Mouse (Mus musculus) adrenal gland, adult 2 months (tissue): ENCODE results near the gene Nfkbil1. TPM values are rescaled to one million over a fixed set of nuclear protein-coding genes. Genes with fewer than 3 reads are reported as not detected.

Source experiments
- DNase-seq: peaks from one replicate; pipeline ENCODE4 v3.0.0; 2021
- long read RNA-seq: library from polyadenylated mRNA; stranded (forward); transcript quantifications from one replicate; pipeline ENCODE4 v2.0.0, GENCODE M21; 2021
- polyA plus RNA-seq: library from polyadenylated mRNA; depleted of rRNA; stranded (reverse); fragments of >200 nt; gene quantifications from 2 replicates; pipeline ENCODE4 v1.2.3, GENCODE M21; 2012; rRNA removed
- total RNA-seq, 2 experiments: library from RNA; stranded (reverse); gene quantifications; 2 replicates each; pipeline ENCODE4 v1.2.3; 2021

Nfkbil1 gene
- total RNA-seq: 10 to 100 TPM; 14.1 to 19.4 TPM
- polyA plus RNA-seq: 52.3 and 57.6 TPM in 2 replicates
- long read RNA-seq, transcript Nfkbil1-201 (4 exons, 1,447 nt): major isoform, 6 of 13 reads
- long read RNA-seq, partial matches to known transcripts: 3 of 13 reads
- long read RNA-seq, other reads (novel, unspliced or antisense): 4 of 13 reads

GRCm38 (mm10) chr17:35235614-35236389 is at the start of gene Nfkbil1:
Nfkbil1 (minus strand) TSS chr17:35235792.
- peak; percentile 94 for DNase-seq

GRCm38 (mm10) chr17:35280276-35280675 is 44.7 kb upstream of the Nfkbil1 start:
- DNase-seq: no peak

DNA sequence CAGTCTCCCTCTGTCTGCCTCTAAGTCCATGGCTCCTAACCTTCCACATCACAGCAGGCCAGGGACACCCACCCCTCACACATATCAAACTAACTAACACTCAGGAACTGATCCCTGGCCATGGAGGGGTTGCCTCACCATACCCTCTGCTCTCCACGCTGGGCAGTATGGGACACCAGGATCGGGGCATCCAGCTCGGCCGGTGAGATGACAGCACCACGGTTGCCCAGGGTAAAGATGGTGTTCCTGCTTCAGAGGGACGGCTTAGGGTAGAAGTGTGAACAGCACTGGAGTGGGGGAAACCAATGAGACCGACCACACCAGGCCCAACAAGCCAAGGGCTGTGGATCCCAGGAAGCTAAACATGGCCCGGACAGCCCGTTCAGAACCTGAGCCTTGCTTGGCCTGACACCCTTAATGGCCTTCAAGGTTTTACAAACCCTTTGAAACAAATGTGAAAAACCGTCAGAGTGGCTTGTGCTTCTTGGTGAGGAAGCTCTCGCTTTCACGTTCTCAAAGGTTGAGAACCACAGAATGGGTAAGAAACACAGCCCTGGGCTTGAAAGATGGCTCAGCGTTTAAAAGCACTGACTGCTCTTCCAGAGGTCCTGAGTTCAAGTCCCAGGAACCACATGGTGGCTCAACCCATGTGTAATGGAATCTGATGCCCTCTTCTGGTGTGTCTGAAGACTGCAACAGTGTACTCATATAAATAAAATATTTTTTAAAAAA is 43.5 kb upstream of the Nfkbil1 start:
- DNase-seq: no peak

DNA sequence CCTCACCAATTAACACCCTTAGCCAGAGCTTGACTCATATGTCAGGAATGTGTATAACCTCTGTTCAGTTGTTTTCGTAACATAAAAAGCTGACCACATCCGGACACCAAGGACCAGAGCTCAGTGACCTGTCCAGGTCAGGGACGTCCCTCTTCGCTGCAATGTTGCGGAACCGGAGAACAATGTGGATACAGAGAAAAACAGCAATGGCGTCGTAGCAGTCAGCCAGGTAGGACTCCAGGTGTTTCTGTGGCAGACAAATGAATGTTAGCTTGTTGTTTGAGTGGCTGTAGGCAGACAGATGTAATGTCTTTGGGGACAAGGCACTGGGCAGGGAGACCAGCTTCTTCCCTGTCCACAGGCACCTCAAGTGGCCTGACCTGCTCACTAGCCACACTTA is 42.5 kb upstream of the Nfkbil1 start:
- no peak for DNase-seq

DNA sequence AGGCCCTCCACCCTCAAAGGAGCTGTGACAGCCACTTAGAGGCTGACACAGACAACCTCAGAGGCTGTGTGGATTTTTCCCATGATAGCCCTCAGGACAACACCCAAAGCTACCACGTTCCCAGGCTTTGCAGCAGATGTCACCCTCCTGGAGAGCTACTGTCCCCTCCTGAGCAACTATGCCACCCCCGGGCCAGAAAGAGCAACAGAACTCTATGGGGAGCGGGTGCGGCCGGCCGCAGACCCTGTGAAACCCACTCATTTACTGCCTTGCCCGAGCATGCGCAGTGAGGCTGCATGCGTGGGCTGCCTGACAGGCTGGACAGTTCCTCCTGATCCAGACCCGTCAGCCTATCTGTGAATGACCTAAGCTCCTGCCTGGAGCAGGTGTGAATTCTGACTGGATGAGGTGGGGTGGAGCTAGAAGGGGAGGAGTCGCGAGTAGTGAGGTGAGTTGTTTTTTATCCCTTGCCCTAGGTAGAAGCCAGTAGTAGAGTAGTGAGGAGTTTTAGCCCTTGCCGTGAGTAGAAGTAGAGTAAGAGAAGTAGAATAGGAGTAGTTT is 40.8 kb upstream of the Nfkbil1 start:
- no peak for DNase-seq

DNA sequence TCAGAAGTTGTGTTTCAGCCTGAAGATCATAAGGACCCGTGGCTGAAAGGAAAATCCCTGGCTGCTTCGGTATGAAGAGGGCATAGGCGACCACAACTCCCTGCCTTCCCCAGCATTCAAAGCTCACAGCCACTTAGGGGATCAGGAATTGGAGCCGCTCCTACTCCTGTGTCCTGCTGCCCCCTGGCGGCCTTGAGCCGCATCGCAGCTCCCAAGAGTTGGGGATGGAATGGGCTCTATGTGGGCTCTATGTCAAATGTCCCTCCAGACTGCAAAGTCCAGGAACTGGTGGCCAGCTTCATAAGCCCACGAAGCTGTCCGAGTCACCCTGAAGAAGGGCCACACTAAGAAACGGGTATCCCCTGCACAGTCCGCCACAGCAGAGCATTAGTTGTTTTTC is 39.2 kb upstream of the Nfkbil1 start:
- peak; percentile 89 for DNase-seq

DNA sequence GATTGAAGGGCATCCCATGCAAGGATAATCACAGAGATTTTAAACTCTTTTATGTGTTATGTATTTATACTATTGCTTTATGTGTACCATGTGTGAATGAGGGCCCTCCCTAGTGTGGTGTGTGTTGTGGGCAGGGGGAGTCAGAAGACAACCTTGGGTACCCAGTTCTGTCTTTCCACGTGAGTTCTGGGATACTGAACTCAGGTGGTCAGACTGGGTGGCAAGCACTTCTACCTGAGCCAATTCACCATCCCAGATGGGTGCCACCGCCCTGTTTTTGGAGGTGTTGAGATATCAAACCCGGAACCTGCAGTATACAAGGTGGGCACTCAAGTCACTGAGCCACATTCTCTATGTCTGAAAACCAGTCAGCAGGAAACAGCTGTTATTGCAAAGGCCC is 36.7 kb upstream of the Nfkbil1 start:
- no peak for DNase-seq

DNA sequence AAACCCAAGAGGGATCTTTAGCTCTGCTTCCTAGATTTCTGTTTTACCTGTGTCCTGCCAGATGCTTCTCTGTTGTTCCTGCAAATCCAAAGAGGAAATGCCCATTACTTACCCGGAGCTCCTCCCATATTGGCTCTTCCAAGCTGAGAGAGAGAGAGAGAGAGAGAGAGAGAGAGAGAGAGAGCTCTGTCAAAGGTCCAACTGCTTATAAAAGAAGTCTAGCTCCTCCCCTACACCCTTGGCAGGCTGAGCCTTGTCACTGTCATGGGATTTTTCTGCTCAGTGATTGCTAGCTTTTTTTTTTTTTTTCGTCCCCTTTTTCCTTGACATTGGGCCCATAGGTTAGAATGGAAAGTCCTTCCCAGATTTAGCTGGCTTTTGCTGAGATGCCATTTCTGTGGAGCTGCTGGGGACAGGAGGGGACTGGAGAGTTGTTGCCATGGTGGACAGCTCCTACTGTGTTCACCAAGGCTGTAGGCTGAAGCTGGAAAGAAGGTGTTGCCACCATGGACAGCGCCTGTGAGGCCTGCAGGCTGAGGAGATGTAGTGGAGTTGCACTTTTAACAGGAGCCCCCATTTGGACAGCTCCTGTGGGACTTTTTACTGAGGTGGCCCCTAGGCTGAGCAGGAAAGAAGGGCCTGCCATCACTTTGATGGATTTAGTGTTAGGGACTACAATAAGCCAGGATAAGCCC is 34.2 kb upstream of the Nfkbil1 start:
- peak; percentile 65 for DNase-seq

GRCm38 (mm10) chr17:35267399-35268086 is 32.0 kb upstream of the Nfkbil1 start:
- DNase-seq: no peak

DNA sequence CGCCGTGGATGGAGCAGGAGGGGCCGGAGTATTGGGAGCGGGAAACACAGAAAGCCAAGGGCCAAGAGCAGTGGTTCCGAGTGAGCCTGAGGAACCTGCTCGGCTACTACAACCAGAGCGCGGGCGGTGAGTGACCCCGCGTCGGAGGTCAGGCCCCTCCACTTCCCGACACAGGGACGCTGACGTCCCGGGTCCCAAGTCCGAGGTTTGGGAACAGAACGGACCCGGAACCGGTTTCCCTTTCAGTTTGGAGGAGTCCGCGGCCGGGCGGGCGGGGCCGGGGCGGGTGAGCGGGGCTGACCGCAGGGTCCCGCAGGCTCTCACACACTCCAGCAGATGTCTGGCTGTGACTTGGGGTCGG is 27.9 kb upstream of the Nfkbil1 start:
- peak; percentile 50 for DNase-seq

DNA sequence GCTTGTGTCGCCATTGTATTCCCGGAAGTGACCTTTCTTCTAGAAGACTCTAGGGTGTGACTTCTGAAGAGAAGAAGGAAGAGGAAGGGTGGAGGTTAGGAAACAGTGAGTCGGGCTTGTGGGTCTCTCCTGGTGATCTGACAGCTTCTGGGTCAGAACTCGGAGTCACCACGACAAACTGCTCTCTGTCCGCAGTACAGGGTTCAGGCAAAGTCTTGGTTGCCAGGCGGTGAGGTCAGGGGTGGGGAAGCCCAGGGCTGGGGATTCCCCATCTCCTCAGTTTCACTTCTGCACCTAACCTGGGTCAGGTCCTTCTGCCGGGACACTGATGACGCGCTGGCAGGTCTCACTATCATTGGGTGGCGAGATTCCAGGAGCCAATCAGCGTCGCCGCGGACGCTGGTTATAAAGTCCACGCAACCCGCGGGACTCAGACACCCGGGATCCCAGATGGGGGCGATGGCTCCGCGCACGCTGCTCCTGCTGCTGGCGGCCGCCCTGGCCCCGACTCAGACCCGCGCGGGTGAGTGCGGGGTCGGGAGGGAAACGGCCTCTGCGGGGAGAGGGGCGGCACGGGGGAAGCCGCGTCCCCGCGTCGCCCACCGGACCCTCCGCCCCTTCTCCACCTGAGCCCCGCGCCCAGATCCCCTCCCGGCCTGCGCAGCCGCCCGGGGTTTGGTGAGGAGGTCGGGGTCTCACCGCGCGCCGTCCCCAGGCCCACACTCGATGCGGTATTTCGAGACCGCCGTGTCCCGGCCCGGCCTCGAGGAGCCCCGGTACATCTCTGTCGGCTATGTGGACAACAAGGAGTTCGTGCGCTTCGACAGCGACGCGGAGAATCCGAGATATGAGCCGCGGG is 27.3 kb upstream of the Nfkbil1 start, which contains the start of gene H2-D1:
Gene H2-D1 (plus strand): TSS at position 67 of the 859 bp plus-strand sequence.
- peak; percentile 98 for DNase-seq

- DNase-seq: no peak
These were observed 26.1 kb upstream of the Nfkbil1 start for GRCm38 (mm10) chr17:35261651-35262050.

DNA sequence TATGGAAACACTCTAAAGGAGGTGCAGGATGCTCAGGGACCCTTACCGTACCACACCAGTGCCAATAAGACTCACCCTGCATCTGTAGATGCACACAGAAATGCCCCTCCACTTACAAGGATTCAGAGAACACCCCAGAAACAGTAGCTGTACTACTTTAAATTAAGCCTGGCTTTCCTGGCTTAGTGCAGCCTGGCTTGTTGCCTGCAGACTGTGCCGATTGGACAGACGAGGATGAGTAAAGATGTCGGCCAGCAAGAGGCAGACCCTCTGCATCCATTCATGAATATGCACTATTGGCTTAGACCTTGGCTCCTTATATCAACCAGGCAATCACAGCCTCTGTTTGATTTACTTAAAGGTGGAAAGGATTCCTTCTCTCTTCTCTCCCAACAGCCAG is 24.0 kb upstream of the Nfkbil1 start:
- DNase-seq: no peak

DNA sequence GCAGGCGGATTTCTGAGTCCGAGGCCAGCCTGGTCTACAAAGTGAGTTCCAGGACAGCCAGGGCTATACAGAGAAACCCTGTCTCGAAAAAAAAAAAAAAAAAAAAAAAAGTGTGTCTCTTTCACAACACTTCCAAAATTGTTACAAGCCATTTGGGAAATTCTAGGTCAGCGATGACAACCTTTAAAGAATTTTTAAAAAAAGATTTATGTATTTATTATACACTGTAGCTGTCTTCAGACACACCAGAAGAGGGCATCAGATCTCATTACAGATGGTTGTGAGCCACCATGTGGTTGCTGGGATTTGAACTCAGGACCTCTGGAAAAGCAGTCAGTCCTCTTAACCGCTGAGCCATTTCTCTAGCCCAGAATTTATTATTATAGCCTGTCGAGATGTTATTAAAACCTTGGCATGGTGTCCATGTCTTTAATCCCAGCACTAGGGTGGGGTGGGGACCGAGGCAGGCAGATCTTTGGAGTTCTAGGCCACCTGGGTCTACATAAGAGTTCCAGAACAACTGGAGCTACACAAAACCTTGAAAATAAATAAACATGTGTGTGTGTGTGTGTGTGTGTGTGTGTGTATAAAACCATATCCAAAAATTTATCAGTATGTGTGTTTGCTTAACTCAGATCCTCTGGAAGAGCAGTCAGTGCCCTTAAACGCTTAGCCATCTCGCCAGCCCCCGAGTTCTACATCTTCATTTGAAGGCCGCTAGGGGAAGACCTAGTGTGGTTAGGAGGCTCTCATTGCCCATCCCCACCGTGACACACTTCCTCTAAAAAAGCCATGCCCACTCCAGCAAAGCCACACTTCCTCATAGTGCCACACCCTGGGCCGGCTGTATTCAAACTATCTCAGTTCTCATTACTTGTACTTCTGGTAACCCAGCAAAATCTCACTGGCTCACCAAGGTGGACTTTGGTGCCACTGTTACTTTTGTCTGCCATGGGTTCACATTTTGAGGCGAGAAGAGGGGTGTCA is 23.2 kb upstream of the Nfkbil1 start:
- peak; percentile 67 for DNase-seq

DNA sequence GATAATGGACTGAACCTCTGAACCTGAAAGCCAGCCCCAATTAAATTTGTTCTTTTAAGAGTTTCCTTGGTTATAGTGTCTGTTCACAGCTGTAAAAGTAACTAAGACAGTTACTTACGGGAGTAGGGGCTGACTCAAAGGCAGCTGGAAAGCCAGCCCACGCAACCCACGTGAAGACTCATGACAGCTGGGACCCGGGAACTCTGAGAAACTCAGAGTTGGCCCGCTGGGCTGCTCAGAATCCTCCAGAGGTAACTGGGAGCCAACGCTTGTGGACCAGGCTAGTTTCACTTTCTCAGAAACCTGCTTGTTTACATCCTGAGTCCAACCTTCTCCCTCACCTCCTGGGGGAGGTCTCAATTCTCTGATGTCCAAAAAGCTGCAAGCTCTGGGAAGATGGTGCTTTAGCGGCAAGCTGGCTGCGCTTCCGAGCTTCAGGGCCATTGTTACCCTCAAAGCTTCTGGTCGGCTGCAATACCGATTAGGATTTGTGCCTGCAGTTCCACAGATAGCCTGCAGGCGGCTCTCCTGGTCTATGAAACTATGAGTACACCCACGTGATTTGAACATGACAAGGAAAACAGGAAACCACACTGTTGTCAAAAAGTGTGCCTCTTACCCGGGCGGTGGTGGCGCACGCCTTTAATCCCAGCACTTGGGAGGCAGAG is 22.4 kb upstream of the Nfkbil1 start:
- DNase-seq: peak; percentile 95

- DNase-seq: no peak
These were observed 21.8 kb upstream of the Nfkbil1 start for GRCm38 (mm10) chr17:35257378-35257777.

DNA sequence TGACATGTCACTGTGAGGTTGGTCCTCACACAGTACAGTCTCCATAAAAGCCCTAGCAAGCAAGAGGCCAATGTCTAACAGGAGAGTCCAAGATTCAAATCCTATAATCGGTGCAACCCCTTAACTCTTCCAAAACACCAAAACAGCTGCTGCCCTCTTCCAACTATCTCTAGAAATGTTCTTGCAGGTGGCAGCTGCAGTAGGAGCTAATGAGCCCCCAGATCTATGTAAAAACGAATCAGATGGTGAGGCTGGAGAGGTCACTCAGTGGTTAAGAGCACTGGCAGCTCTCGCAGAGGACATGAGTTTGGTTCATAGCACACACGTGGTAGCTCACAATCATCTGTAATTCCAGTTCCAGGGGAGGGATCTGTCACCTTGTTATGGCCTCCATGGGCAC is 20.1 kb upstream of the Nfkbil1 start:
- no peak for DNase-seq

GRCm38 (mm10) chr17:35255301-35255700 is 19.7 kb upstream of the Nfkbil1 start:
- DNase-seq: no peak
